ENCODE assay signal across 8 mouse cellular contexts in the genomic region with DNA sequence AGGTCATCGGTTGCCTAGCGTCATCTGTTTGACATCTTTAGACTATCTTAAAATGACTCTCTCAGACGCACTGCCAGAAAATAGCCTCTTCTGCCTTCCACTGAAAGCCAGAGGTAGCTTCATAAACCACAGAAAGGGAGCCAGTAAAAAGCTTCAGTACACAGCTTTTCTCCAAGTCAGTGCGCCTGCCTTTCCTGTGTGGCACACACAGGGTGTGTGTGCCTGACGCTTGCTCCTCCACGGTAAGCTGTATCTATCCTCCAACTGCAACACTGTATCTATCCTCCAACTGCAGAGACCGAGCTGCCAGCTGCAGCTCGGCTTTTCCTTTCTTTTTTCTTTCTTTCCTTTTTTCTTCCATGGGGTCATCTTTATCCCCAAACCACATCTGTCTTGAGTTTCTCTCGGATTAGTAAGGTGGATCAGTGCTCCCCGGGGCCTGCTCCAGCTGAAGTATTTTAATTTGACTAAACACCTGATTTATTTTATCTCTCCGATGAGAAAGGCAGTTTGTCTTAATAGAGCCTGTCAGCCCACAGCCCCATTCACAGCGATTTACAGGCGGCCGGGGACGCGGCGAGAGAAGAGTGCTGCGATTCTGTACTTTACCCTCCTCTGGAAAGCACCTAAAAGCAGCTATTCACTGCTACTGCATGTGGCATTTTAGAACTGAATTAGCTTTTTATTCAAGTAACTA.
DNase-seq lines count a peak whose midpoint lies in the region; ATAC-seq lines count a peak whose summit lies in the region.

No protein-coding gene starts in this region.

- H3K4me3 ChIP-seq in liver, embryonic 15.5 days (replicated peaks), result no peak overlapping the region

- H3K4me2 ChIP-seq in liver, embryonic 15.5 days, result 0 out of 2 replicates have a peak overlapping the region, but pooled peaks have one; percentile 0

- H3K9me3 ChIP-seq in liver, embryonic 15.5 days (replicated peaks), result no peaks in the 10 kb centered on the region

- no peaks in the 10 kb centered on the region for H3K4me1 ChIP-seq in liver, embryonic 15.5 days (replicated peaks)

- ATAC-seq in liver, embryonic 15.5 days (ENCODE audit: insufficient read depth), result no peak

- no peak overlapping the region for H3K9ac ChIP-seq in liver, embryonic 15.5 days

- H3K27ac ChIP-seq in liver, embryonic 15.5 days (replicated peaks), result no peak overlapping the region

- peaks cover 9% of the 10 kb centered on the region for H3K36me3 ChIP-seq in liver, embryonic 15.5 days (replicated peaks)

- no peaks in the 10 kb centered on the region for H3K27me3 ChIP-seq in liver, embryonic 15.5 days

- peak; percentile 8 to 12 for DNase-seq in frontal cortex, postnatal 36 days (ENCODE audit: low spot score in 2 of 2)
- no peak for DNase-seq in frontal cortex, postnatal 25 days (ENCODE audit: low spot score in 2 of 2)
- DNase-seq in right cerebral cortex, postnatal 10 days (ENCODE audit: low spot score in 2 of 2), result peak; percentile 39 to 45
- no peak for DNase-seq in right cerebral cortex, postnatal 25 days
- peak; percentile 65 for DNase-seq in testis, postnatal 14 days (ENCODE audit: low spot score)
- no peak for DNase-seq in gastrocnemius, postnatal 36 days
- no peak for DNase-seq in gastrocnemius, postnatal 25 days

- intact Hi-C loops in gastrocnemius, postnatal 36 days (cut with DNase I), result no loop called here

- 70% methylated on average over 18 of the region's 18 CpGs for WGBS in liver, embryonic 15.5 days (ENCODE audit: insufficient replicate concordance)

Comparison
In these comparisons a context has a peak if more than half of its experiments do, and no peak if none do; other contexts are left out.
1. DNase-seq: peak in frontal cortex, postnatal 36 days (2 of 2), right cerebral cortex, postnatal 10 days (2 of 2) and testis, postnatal 14 days (single experiment); none in frontal cortex, postnatal 25 days (0 of 2), right cerebral cortex, postnatal 25 days (single experiment), gastrocnemius, postnatal 36 days (0 of 2) and gastrocnemius, postnatal 25 days (single experiment).